ENCODE assay signal across 17 mouse cellular contexts in genomic region chr6:5506271-5506670, GRCm38 (mm10).
"Had no signal": no experiment of that assay in that cellular context is flagged by ENCODE, and none has a peak within 500 bp of the region (broad histone marks: within the 10 kb centered on the region; RNA-seq: fewer than 3 reads in every experiment).

No protein-coding gene starts in this region.

- ATAC-seq: liver, embryonic 12.5 days; midbrain, embryonic 16.5 days had no signal

- H3K27ac ChIP-seq: liver, embryonic 12.5 days; liver, embryonic 14.5 days; lung, embryonic 15.5 days; midbrain, embryonic 10.5 days; midbrain, embryonic 12.5 days; neural tube, embryonic 13.5 days; neural tube, embryonic 15.5 days; stomach, embryonic 15.5 days; stomach, postnatal 0 days had no signal

- H3K4me2 ChIP-seq: liver, embryonic 12.5 days; lung, embryonic 15.5 days; midbrain, embryonic 12.5 days; neural tube, embryonic 13.5 days; neural tube, embryonic 15.5 days; stomach, embryonic 15.5 days had no signal

- H3K27me3 ChIP-seq: liver, embryonic 12.5 days; lung, embryonic 15.5 days; midbrain, embryonic 12.5 days; neural tube, embryonic 13.5 days; neural tube, embryonic 15.5 days; stomach, embryonic 15.5 days had no signal

- H3K36me3 ChIP-seq: liver, embryonic 12.5 days; lung, embryonic 15.5 days; midbrain, embryonic 10.5 days; midbrain, embryonic 12.5 days; neural tube, embryonic 13.5 days; neural tube, embryonic 15.5 days; stomach, embryonic 15.5 days had no signal

- H3K9me3 ChIP-seq: liver, embryonic 12.5 days; lung, embryonic 15.5 days; midbrain, embryonic 10.5 days; midbrain, embryonic 12.5 days; neural tube, embryonic 13.5 days; neural tube, embryonic 15.5 days; stomach, embryonic 15.5 days had no signal

- DNase-seq: lung, adult 2 months; lung, postnatal 4 days; midbrain, embryonic 14.5 days; right cerebral cortex, postnatal 14 days; thymus, adult 2 months; thymus, postnatal 36 days had no signal

- H3K9ac ChIP-seq: liver, embryonic 12.5 days; liver, embryonic 14.5 days; lung, embryonic 15.5 days; midbrain, embryonic 12.5 days; neural tube, embryonic 13.5 days; neural tube, embryonic 15.5 days; stomach, embryonic 15.5 days had no signal

- H3K4me1 ChIP-seq: liver, embryonic 12.5 days; midbrain, embryonic 12.5 days; neural tube, embryonic 13.5 days; neural tube, embryonic 15.5 days had no signal

- H3K4me3 ChIP-seq: liver, embryonic 12.5 days; lung, embryonic 15.5 days; midbrain, embryonic 10.5 days; midbrain, embryonic 12.5 days; myocyte; neural tube, embryonic 13.5 days; neural tube, embryonic 15.5 days; stomach, embryonic 15.5 days had no signal
